Comparison of ENCODE assay signal across 8 mouse cellular contexts in genomic region chr7:127346676-127347075, GRCm38 (mm10). TPM values are rescaled to one million over a fixed set of nuclear protein-coding genes. Genes with fewer than 3 reads are reported as not detected.
DNase-seq lines count a peak whose midpoint lies in the region; ATAC-seq lines count a peak whose summit lies in the region.

No protein-coding gene starts in this region.

- no peaks in the 10 kb centered on the region for H3K27me3 ChIP-seq in embryonic facial prominence, embryonic 14.5 days (replicated peaks; ENCODE audit: control insufficient read depth, insufficient read depth, low read length)
- no peaks in the 10 kb centered on the region for H3K27me3 ChIP-seq in stomach, embryonic 16.5 days (ENCODE audit: control insufficient read depth, insufficient read depth, low read length)

- peak overlapping the region; percentile 84 for H3K4me2 ChIP-seq in embryonic facial prominence, embryonic 14.5 days (ENCODE audit: low read depth, low read length)
- H3K4me2 ChIP-seq in stomach, embryonic 16.5 days (ENCODE audit: low read depth, low read length), result peak overlapping the region; percentile 90

- 16% methylated on average over 8 of the region's 8 CpGs for WGBS in embryonic facial prominence, embryonic 14.5 days
- 14% methylated on average over 8 of the region's 8 CpGs for WGBS in stomach, embryonic 16.5 days

- peaks cover 7% of the 10 kb centered on the region for H3K4me1 ChIP-seq in embryonic facial prominence, embryonic 14.5 days (ENCODE audit: control insufficient read depth, insufficient read depth, low read length)
- H3K4me1 ChIP-seq in stomach, embryonic 16.5 days (ENCODE audit: control insufficient read depth, insufficient read depth, low read length), result peaks cover 22% of the 10 kb centered on the region

- H3K27ac ChIP-seq in embryonic facial prominence, embryonic 14.5 days (replicated peaks; ENCODE audit: low read depth, low read length), result no peak overlapping the region; the same call in 1 of the 2 replicates
- H3K27ac ChIP-seq in stomach, embryonic 16.5 days (ENCODE audit: low read length), result peak overlapping the region; percentile 97

- H3K4me3 ChIP-seq in embryonic facial prominence, embryonic 14.5 days (ENCODE audit: low read depth, low read length), result peak overlapping the region; percentile 83
- H3K4me3 ChIP-seq in stomach, embryonic 16.5 days (replicated peaks; ENCODE audit: low read length), result peak overlapping the region; percentile 97

- no peak for ATAC-seq in embryonic facial prominence, embryonic 14.5 days (ENCODE audit: low read depth)
- ATAC-seq in stomach, embryonic 16.5 days (ENCODE audit: insufficient read depth, low FRiP score), result 0 out of 2 replicates have a peak, but pooled peaks have one; percentile 41
- no peak for ATAC-seq in inflammation-experienced regulatory T-cells, adult 6 months

- H3K36me3 ChIP-seq in embryonic facial prominence, embryonic 14.5 days (ENCODE audit: control insufficient read depth, insufficient read depth, low read length), result peaks cover 18% of the 10 kb centered on the region
- H3K36me3 ChIP-seq in stomach, embryonic 16.5 days (ENCODE audit: control insufficient read depth, insufficient read depth, low read length), result 0 out of 2 replicates have a peak, but pooled peaks cover 7% of the 10 kb centered on the region

- 0 out of 2 replicates have a peak overlapping the region, but pooled peaks have one; percentile 91 for H3K9ac ChIP-seq in embryonic facial prominence, embryonic 14.5 days (ENCODE audit: low read depth, low read length)
- H3K9ac ChIP-seq in stomach, embryonic 16.5 days (ENCODE audit: low read length), result peak overlapping the region; percentile 97

- peak; percentile 29 to 43 for DNase-seq in adrenal gland, adult (ENCODE audit: inconsistent age in 2 of 2, low spot score in 1 of 2)
- DNase-seq in adrenal gland, postnatal 4 days (ENCODE audit: low spot score in 2 of 2), result no peak
- DNase-seq in embryonic facial prominence, embryonic 14.5 days (ENCODE audit: low spot score), result peak; percentile 78
- peak; percentile 87 for DNase-seq in kidney, adult 11 months
- peak; percentile 85 to 91 for DNase-seq in lung, adult 18-20 months
- no peak for DNase-seq in T-cell, adult 2 months (ENCODE audit: low spot score)

- no peaks in the 10 kb centered on the region for H3K9me3 ChIP-seq in embryonic facial prominence, embryonic 14.5 days (ENCODE audit: control insufficient read depth, low read length)
- no peaks in the 10 kb centered on the region for H3K9me3 ChIP-seq in stomach, embryonic 16.5 days (replicated peaks; ENCODE audit: control insufficient read depth, low read length)

RNA-seq across cellular contexts. Expression of gene Zfp768, which starts 1.3 kb away (rescaled TPM):
- total RNA-seq in adrenal gland, postnatal 4 days (2021), result 10 to 100 TPM; 32.6 to 33.9 TPM
- polyA plus RNA-seq in embryonic facial prominence, embryonic 14.5 days (2014; fragmentation: Nextera tagmentation; extraction: Ambion mirVana), result 5.2 and 5.9 TPM in 2 replicates
- polyA plus RNA-seq in stomach, embryonic 16.5 days (2015; fragmentation: Nextera tagmentation; extraction: Ambion mirVana), result 12.0 and 13.9 TPM in 2 replicates
- under 1 TPM in 1 of 3 experiments, not detected in 2; 0.28 TPM for polyA plus RNA-seq in inflammation-experienced regulatory T-cells, adult 6 months (2017; shearing (Covaris generic))

RNA-seq across cellular contexts. Expression of gene Zfp747, which starts 29.2 kb away (rescaled TPM):
- total RNA-seq in adrenal gland, postnatal 4 days (2021), result 10 to 100 TPM in 1 of 2 experiments, 1 to 10 TPM in 1; 9.9 to 10.4 TPM
- 4.9 and 7.3 TPM in 2 replicates for polyA plus RNA-seq in embryonic facial prominence, embryonic 14.5 days (2014; fragmentation: Nextera tagmentation; extraction: Ambion mirVana)
- polyA plus RNA-seq in stomach, embryonic 16.5 days (2015; fragmentation: Nextera tagmentation; extraction: Ambion mirVana), result 9.6 and 11.1 TPM in 2 replicates
- polyA plus RNA-seq in inflammation-experienced regulatory T-cells, adult 6 months (2017; shearing (Covaris generic)), result 10 to 100 TPM in 2 of 3 experiments, 1 to 10 TPM in 1; 9.9 to 11.0 (median 10.6) TPM

RNA-seq across cellular contexts. Expression of gene 9130019O22Rik, which starts 40.3 kb away (rescaled TPM):
- 1 to 10 TPM; 5.2 to 5.7 TPM for total RNA-seq in adrenal gland, postnatal 4 days (2021)
- polyA plus RNA-seq in embryonic facial prominence, embryonic 14.5 days (2014; fragmentation: Nextera tagmentation; extraction: Ambion mirVana), result 5.7 and 5.9 TPM in 2 replicates
- polyA plus RNA-seq in stomach, embryonic 16.5 days (2015; fragmentation: Nextera tagmentation; extraction: Ambion mirVana), result 6.2 and 6.7 TPM in 2 replicates
- polyA plus RNA-seq in inflammation-experienced regulatory T-cells, adult 6 months (2017; shearing (Covaris generic)), result 1 to 10 TPM; 4.8 to 8.8 (median 6.5) TPM

RNA-seq across cellular contexts. Expression of gene E430018J23Rik, which starts 46.8 kb away (rescaled TPM):
- 10 to 100 TPM; 11.7 to 12.8 TPM for total RNA-seq in adrenal gland, postnatal 4 days (2021)
- polyA plus RNA-seq in embryonic facial prominence, embryonic 14.5 days (2014; fragmentation: Nextera tagmentation; extraction: Ambion mirVana), result 5.6 and 6.7 TPM in 2 replicates
- polyA plus RNA-seq in stomach, embryonic 16.5 days (2015; fragmentation: Nextera tagmentation; extraction: Ambion mirVana), result 6.1 and 9.3 TPM in 2 replicates
- 1 to 10 TPM; 4.0 to 7.8 (median 5.4) TPM for polyA plus RNA-seq in inflammation-experienced regulatory T-cells, adult 6 months (2017; shearing (Covaris generic))

RNA-seq across cellular contexts. Expression of gene Itgal, which starts 50.6 kb away (rescaled TPM):
- total RNA-seq in adrenal gland, postnatal 4 days (2021), result 1 to 10 TPM; 3.0 to 3.4 TPM
- polyA plus RNA-seq in embryonic facial prominence, embryonic 14.5 days (2014; fragmentation: Nextera tagmentation; extraction: Ambion mirVana), result 1.2 and 1.7 TPM in 2 replicates
- 3.1 and 4.0 TPM in 2 replicates for polyA plus RNA-seq in stomach, embryonic 16.5 days (2015; fragmentation: Nextera tagmentation; extraction: Ambion mirVana)
- polyA plus RNA-seq in inflammation-experienced regulatory T-cells, adult 6 months (2017; shearing (Covaris generic)), result 100 to 1,000 TPM; 201 to 247 (median 214) TPM

Comparison
In these comparisons a context has a peak if more than half of its experiments do, and no peak if none do; other contexts are left out.
1. DNase-seq: peak in adrenal gland, adult (2 of 2), embryonic facial prominence, embryonic 14.5 days (single experiment), kidney, adult 11 months (single experiment) and lung, adult 18-20 months (2 of 2); none in adrenal gland, postnatal 4 days (0 of 2) and T-cell, adult 2 months (single experiment).